Mouse (Mus musculus) kidney, adult 11 months (tissue): ENCODE measurements around the gene Megf11.

ENCODE experiments used
- DNase-seq: peaks from one replicate; pipeline ENCODE4 v3.0.0; 2022

Gene Megf11

GRCm38 (mm10) chr9:64528061-64528460, 142.6 kb downstream of the Megf11 start:
- DNase-seq = no peak

- DNase-seq = no peak
Observed at GRCm38 (mm10) chr9:64528595-64528994, 143.2 kb downstream of the Megf11 start.

GRCm38 (mm10) chr9:64531935-64532334, 146.5 kb downstream of the Megf11 start:
- no peak for DNase-seq

GRCm38 (mm10) chr9:64532711-64533242, 147.4 kb downstream of the Megf11 start:
- no peak for DNase-seq

GRCm38 (mm10) chr9:64533488-64534119, 148.2 kb downstream of the Megf11 start:
- DNase-seq = no peak

- DNase-seq = no peak
Observed at GRCm38 (mm10) chr9:64534313-64534712, 148.9 kb downstream of the Megf11 start.

GRCm38 (mm10) chr9:64534856-64535539, 149.6 kb downstream of the Megf11 start:
- DNase-seq = no peak

GRCm38 (mm10) chr9:64537821-64538220, 152.4 kb downstream of the Megf11 start:
- DNase-seq = no peak

GRCm38 (mm10) chr9:64542246-64542645, 156.8 kb downstream of the Megf11 start:
- no peak for DNase-seq

- DNase-seq = no peak
Observed at GRCm38 (mm10) chr9:64543125-64543524, 157.7 kb downstream of the Megf11 start.

- no peak for DNase-seq
Observed at GRCm38 (mm10) chr9:64546344-64546991, 161.0 kb downstream of the Megf11 start.

GRCm38 (mm10) chr9:64548332-64548731, 162.9 kb downstream of the Megf11 start:
- DNase-seq = no peak

GRCm38 (mm10) chr9:64551307-64551706, 165.9 kb downstream of the Megf11 start:
- no peak for DNase-seq

- DNase-seq = no peak
Observed at GRCm38 (mm10) chr9:64552046-64552445, 166.6 kb downstream of the Megf11 start.

GRCm38 (mm10) chr9:64553441-64553840, 168.0 kb downstream of the Megf11 start:
- DNase-seq = no peak

GRCm38 (mm10) chr9:64555620-64556019, 170.2 kb downstream of the Megf11 start:
- no peak for DNase-seq

GRCm38 (mm10) chr9:64557110-64557745, 171.8 kb downstream of the Megf11 start:
- no peak for DNase-seq

- no peak for DNase-seq
Observed at GRCm38 (mm10) chr9:64557846-64558530, 172.6 kb downstream of the Megf11 start.

GRCm38 (mm10) chr9:64564315-64564767, 178.9 kb downstream of the Megf11 start:
- no peak for DNase-seq

GRCm38 (mm10) chr9:64565915-64566314, 180.5 kb downstream of the Megf11 start:
- DNase-seq = no peak

- no peak for DNase-seq
Observed at GRCm38 (mm10) chr9:64566376-64566775, 180.9 kb downstream of the Megf11 start.

GRCm38 (mm10) chr9:64567482-64567881, 182.1 kb downstream of the Megf11 start:
- peak; percentile 52 for DNase-seq
